Mouse (Mus musculus) B cell, adult 67 days (primary cell): ENCODE results near the gene Ptger3. TPM values are rescaled to one million over a fixed set of nuclear protein-coding genes. Genes with fewer than 3 reads are reported as not detected.

ENCODE experiments used
- total RNA-seq, 2 experiments: library from RNA; stranded (reverse); gene quantifications; 4 replicates each; pipeline ENCODE4 v1.2.4; 2023

Ptger3 gene
- not detected for total RNA-seq

GRCm38 (mm10) chr3:157566725-157567565 is at the start of gene Ptger3:
Gene Ptger3 (plus strand): TSS chr3:157566892.

GRCm38 (mm10) chr3:157533964-157534785 is 32.5 kb upstream of the Ptger3 start, which contains the start of gene Zranb2:
Gene Zranb2 (plus strand): TSS chr3:157534160.

Other genes starting within 250 kb of the Ptger3 start
- 10 to 100 TPM; 74.3 to 75.8 TPM for gene Zranb2, start 32.7 kb upstream of the Ptger3 start, total RNA-seq